Mouse (Mus musculus) left cerebral cortex, postnatal 4 days (tissue): ENCODE results near the gene Cnih2. TPM values are rescaled to one million over a fixed set of nuclear protein-coding genes. Genes with fewer than 3 reads are reported as not detected.
"Not testable (repeated sequence)": the region's sequence is repeated elsewhere in the genome, so short reads cannot be mapped to it uniquely, and the experiment has no call there.

Source experiments
- DNase-seq: peaks from one replicate; pipeline ENCODE4 v3.0.0-alpha.2; 2022
- intact Hi-C: fragments of 180-260 bp; cut with DNase I; formaldehyde crosslinking; loops from one replicate; pipeline ENCODE4 v1.15.1; 2025
- total RNA-seq, 2 experiments: library from RNA; stranded (reverse); gene quantifications; 2 replicates each; pipeline ENCODE4 v1.2.3; 2021

Gene Cnih2
- total RNA-seq, 2 experiments from 2014 or later, result 393 to 412 TPM

GRCm38 (mm10) chr19:5094746-5095417, 3.4 kb downstream of the Cnih2 start:
- no peak for DNase-seq
- intact Hi-C loops, result loop anchor here (5.0 kb wide), 1 partner anchor 42 kb away; no protein-coding TSS in a partner anchor

- intact Hi-C loops, result no loop called here
- peak; percentile 99 for DNase-seq
Measured at GRCm38 (mm10) chr19:5094243-5094632, 4.1 kb downstream of the Cnih2 start.

- intact Hi-C loops, result no loop called here
- DNase-seq, result no peak
Measured at GRCm38 (mm10) chr19:5093481-5094242, 4.7 kb downstream of the Cnih2 start.

- intact Hi-C loops, result no loop called here
- DNase-seq, result no peak
Measured at GRCm38 (mm10) chr19:5092083-5092482, 6.2 kb downstream of the Cnih2 start.

- DNase-seq, result no peak
- intact Hi-C loops, result no loop called here
Measured at GRCm38 (mm10) chr19:5089324-5089723, 9.0 kb downstream of the Cnih2 start.

GRCm38 (mm10) chr19:5087884-5088728, 10.2 kb downstream of the Cnih2 start, which contains the start of gene Yif1a:
Gene Yif1a (plus strand): TSS chr19:5088538.
- DNase-seq, result peak; percentile 94
- intact Hi-C loops, result no loop called here

GRCm38 (mm10) chr19:5086533-5086932, 11.8 kb downstream of the Cnih2 start:
- DNase-seq, intact Hi-C loops: not testable (repeated sequence)

- intact Hi-C loops, result no loop called here
- no peak for DNase-seq
Measured at GRCm38 (mm10) chr19:5085145-5085863, 13.0 kb downstream of the Cnih2 start, which contains the start of gene Tmem151a. Gene Tmem151a (minus strand): TSS chr19:5085531.

GRCm38 (mm10) chr19:5084834-5085144, 13.5 kb downstream of the Cnih2 start:
- intact Hi-C loops, result no loop called here
- no peak for DNase-seq

GRCm38 (mm10) chr19:5083961-5084833, 14.1 kb downstream of the Cnih2 start:
- DNase-seq, result no peak

GRCm38 (mm10) chr19:5082596-5082995, 15.7 kb downstream of the Cnih2 start:
- DNase-seq, result no peak
- intact Hi-C loops, result no loop called here

More at GRCm38 (mm10) chr19:5083961-5084833, 14.1 kb downstream of the Cnih2 start:
- intact Hi-C loops, result no loop called here

- no peak for DNase-seq
- intact Hi-C loops, result no loop called here
Measured at GRCm38 (mm10) chr19:5082005-5082404, 16.3 kb downstream of the Cnih2 start.

- intact Hi-C loops, result no loop called here
- DNase-seq, result no peak
Measured at GRCm38 (mm10) chr19:5079279-5079678, 19.0 kb downstream of the Cnih2 start.

GRCm38 (mm10) chr19:5073518-5073917, 24.8 kb downstream of the Cnih2 start:
- intact Hi-C loops, result no loop called here
- DNase-seq, result no peak

- peak; percentile 74 for DNase-seq
- intact Hi-C loops, result no loop called here
Measured at GRCm38 (mm10) chr19:5073028-5073427, 25.3 kb downstream of the Cnih2 start.

- intact Hi-C loops, result no loop called here
Measured at GRCm38 (mm10) chr19:5072389-5073019, 25.8 kb downstream of the Cnih2 start.

GRCm38 (mm10) chr19:5071545-5072369, 26.6 kb downstream of the Cnih2 start:
- peak; percentile 41 for DNase-seq
- intact Hi-C loops, result no loop called here

More at GRCm38 (mm10) chr19:5072389-5073019, 25.8 kb downstream of the Cnih2 start:
- no peak for DNase-seq

- intact Hi-C loops, result no loop called here
- DNase-seq, result no peak
Measured at GRCm38 (mm10) chr19:5071077-5071476, 27.2 kb downstream of the Cnih2 start.
